Mouse (Mus musculus) kidney, embryonic 14.5 days (tissue): ENCODE measurements around the gene Mthfd1l. TPM values are rescaled to one million over a fixed set of nuclear protein-coding genes. Genes with fewer than 3 reads are reported as not detected.

Experiments used
- ATAC-seq: fragments of 200-750 bp; cut with Nextera tagmentation; 2 replicates; pipeline ENCODE4 v1.8.0; 2017; ENCODE audit warnings: moderate number of reproducible peaks, mild to moderate bottlenecking, moderate TSS enrichment, moderate library complexity; ENCODE audit not compliant: low FRiP score, low TSS enrichment
- H3K27ac ChIP-seq: fragments of 300-500 bp; sonication (generic); 2 replicates; pipeline ENCODE4 v1.5.1; 2014; ENCODE audit warnings: low read depth, mild to moderate bottlenecking, low read length, moderate library complexity, mixed read lengths
- H3K27me3 ChIP-seq: fragments of 300-500 bp; sonication (generic); 2 replicates; pipeline ENCODE4 v1.6.1; 2014; ENCODE audit warnings: mild to moderate bottlenecking, low read length; ENCODE audit not compliant: control insufficient read depth, insufficient read depth
- H3K36me3 ChIP-seq: fragments of 300-500 bp; sonication (generic); 2 replicates; pipeline ENCODE4 v1.6.1; 2014; ENCODE audit warnings: low read length, mixed read lengths; ENCODE audit not compliant: control insufficient read depth, insufficient read depth
- H3K4me1 ChIP-seq: fragments of 300-500 bp; sonication (generic); 2 replicates; pipeline ENCODE4 v1.6.1; 2014; ENCODE audit warnings: low read length, mixed read lengths; ENCODE audit not compliant: control insufficient read depth, insufficient read depth
- H3K4me2 ChIP-seq: fragments of 300-500 bp; sonication (generic); replicated peaks from 2 replicates; pipeline ENCODE4 v1.6.1; 2014; ENCODE audit warnings: low read depth, mild to moderate bottlenecking, low read length
- H3K4me3 ChIP-seq: fragments of 300-500 bp; sonication (generic); 2 replicates; pipeline ENCODE4 v1.5.1; 2014; ENCODE audit warnings: mild to moderate bottlenecking, low read length
- H3K9ac ChIP-seq: fragments of 300-500 bp; sonication (generic); 2 replicates; pipeline ENCODE4 v1.6.1; 2014; ENCODE audit warnings: low read depth, mild to moderate bottlenecking, low read length, moderate library complexity
- H3K9me3 ChIP-seq: fragments of 300-500 bp; sonication (generic); 2 replicates; pipeline ENCODE4 v1.6.1; 2016; ENCODE audit warnings: low read length; ENCODE audit not compliant: control insufficient read depth
- WGBS: fragments of 180-500 bp; shearing (Covaris S2); extraction: QIAGEN DNeasy Blood & Tissue Kit; methylation state at CpG from one replicate; pipeline ENCODE4 v1.1.7; 2014; 5-methylcytosine and 5-hydroxymethylcytosine counted together
- polyA plus RNA-seq: library from polyadenylated mRNA; unstranded; fragments of >200 nt; fragmentation: Nextera tagmentation; extraction: Ambion mirVana; gene quantifications from 2 replicates; pipeline ENCODE4 v1.2.1, GENCODE M21; 2014

Mthfd1l gene
- polyA plus RNA-seq, 1 experiment from 2014 or later: 20.2 TPM

DNA sequence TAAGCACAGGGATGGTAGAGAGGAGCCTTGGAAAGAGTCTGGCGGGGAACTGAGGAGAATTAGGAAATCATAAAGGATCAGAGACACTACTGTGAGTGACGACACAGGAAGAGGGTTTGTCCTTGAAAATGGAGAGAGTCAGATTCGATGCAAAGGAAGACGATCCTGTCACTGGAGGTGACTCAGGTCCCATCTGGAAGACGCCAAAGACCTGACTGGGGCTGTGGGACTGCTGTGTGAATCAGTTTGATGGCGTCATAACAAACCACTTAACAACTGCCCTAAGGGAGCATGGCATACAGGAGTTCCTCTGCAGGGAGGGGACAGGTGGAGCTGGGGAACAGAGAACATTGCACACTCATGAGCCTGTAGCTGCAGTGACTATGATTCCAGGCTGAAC lies 30.6 kb upstream of the Mthfd1l start:
- Histone ChIP-seq H3K9me3 (no peaks in the 10 kb centered on the region), H3K4me2 (no peak overlapping the region), H3K9ac (no peak overlapping the region), H3K4me3 (no peak overlapping the region), H3K27ac (no peak overlapping the region), H3K36me3 (no peaks in the 10 kb centered on the region), H3K4me1 (peaks cover 3% of the 10 kb centered on the region; the same call in 1 of the 2 replicates), H3K27me3 (no peaks in the 10 kb centered on the region)
- ATAC-seq: no peak
- WGBS: 56% methylated on average over 6 of the region's 6 CpGs

DNA sequence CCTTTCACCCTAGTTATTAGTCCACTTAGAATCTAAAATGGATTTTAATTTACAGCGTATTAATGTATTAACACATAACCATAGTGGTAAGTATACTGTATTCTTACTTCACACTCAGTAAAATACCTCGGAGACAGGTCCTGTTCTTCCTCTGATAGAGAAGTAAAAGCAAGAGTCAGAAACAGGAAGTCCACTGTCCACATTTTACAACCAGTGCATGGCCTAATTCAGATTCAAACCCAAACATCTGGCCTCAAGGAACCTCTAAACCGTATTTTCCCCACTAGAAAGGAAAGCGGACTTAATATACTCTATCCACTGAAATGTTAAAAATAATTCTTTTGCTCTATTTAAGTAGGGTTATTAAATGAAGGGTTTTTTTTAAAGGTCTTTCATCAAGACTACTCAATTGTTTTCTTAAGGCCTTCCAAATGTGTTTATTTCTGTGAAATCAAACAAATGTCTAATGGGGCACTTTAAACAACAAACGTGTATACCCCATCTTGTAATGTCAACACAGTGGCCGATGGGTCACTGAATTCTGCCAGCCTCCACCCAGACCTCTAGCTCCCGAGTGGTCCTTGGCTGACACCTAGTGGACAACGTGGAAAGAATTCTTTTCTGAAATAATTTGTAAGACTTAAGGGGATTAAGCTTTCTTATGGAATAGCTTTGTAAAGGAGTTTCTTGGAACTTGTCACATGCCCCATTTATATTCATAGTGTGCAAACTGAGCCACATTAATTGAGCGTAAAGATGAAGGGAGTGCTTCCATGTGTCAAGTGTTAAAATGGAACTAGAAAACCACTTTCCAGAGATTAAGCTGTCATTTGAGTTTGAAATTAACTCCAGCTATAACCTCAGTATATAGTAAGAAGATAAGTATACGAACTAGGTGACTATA lies 29.2 kb upstream of the Mthfd1l start:
- Histone ChIP-seq H3K36me3 (no peaks in the 10 kb centered on the region), H3K4me3 (no peak overlapping the region), H3K9me3 (no peaks in the 10 kb centered on the region), H3K27ac (no peak overlapping the region), H3K9ac (no peak overlapping the region), H3K4me2 (no peak overlapping the region), H3K4me1 (peaks cover 3% of the 10 kb centered on the region; the same call in 1 of the 2 replicates), H3K27me3 (no peaks in the 10 kb centered on the region)
- WGBS: 29% methylated on average over 10 of the region's 10 CpGs
- ATAC-seq: peak; percentile 63; the same call in 1 of the 2 replicates

DNA sequence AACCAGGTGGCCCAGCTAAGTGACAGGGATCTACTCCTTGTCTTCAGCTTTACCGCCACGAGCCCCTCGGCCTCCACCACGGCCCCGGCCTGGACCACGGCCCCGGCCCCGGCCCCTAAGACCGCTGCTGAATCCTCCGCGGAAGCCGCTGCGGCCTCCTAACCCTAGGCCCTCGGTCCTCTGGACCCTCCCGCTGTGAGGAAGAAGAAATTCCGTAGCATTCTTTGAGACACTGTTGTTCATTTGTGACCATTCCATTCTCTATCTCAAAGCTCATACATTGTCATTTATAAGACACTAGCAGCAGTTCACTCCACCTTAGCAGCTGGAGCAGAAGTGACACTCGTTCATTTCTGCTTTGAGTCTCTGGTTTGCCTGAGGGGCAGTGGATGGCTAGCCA lies 26.0 kb upstream of the Mthfd1l start:
- H3K27ac ChIP-seq: no peak overlapping the region
- no peaks in the 10 kb centered on the region for H3K4me1 ChIP-seq
- ATAC-seq: no peak
- no peaks in the 10 kb centered on the region for H3K9me3 ChIP-seq
- H3K9ac ChIP-seq: no peak overlapping the region
- WGBS: 92% methylated on average over 17 of the region's 17 CpGs
- no peaks in the 10 kb centered on the region for H3K27me3 ChIP-seq
- no peak overlapping the region for H3K4me2 ChIP-seq
- no peak overlapping the region for H3K4me3 ChIP-seq
- H3K36me3 ChIP-seq: peaks cover 4% of the 10 kb centered on the region

DNA sequence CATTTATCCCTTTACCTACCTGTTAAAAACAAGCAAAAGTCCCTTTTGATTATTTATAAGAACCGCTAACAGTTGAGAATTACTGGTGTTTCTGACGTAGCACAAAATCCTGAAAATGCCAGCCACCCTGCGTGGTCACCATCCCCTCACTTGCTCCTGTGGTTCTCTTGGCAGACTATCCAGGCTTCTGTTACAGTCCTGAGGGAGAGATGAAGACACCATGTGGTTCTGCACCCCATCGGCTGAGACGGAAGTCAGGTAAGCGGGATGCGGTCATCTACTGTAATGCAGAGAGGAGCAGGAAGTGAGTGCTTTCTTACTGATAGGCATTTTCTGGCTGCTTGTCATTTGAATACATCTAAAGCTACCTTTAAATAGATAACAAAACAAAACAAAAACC lies 25.6 kb upstream of the Mthfd1l start:
- Histone ChIP-seq H3K36me3 (peaks cover 4% of the 10 kb centered on the region), H3K27ac (no peak overlapping the region), H3K4me1 (no peaks in the 10 kb centered on the region), H3K4me2 (no peak overlapping the region), H3K9ac (no peak overlapping the region), H3K9me3 (no peaks in the 10 kb centered on the region), H3K27me3 (no peaks in the 10 kb centered on the region), H3K4me3 (no peak overlapping the region)
- WGBS: 92% methylated on average over 7 of the region's 7 CpGs
- ATAC-seq: no peak

DNA sequence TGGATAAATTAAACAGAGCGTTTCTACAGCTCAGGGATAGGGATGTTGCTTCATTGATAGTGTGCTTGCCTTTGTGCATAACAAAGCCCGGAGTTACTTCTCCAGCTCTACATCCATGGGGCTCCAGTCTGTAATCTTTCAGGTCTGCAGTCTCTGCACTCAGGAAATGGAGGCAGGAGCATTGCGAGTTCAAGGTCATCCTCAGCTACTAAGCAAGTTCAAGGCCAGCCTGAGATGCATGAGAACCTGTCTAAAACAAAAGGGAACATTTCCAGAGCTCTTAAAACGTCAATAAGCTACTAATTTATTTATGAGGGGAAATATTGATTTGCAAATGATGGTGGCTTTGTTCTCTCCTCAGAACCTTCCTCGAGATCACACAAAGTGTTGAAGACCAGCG lies 23.6 kb upstream of the Mthfd1l start:
- Histone ChIP-seq H3K4me1 (no peaks in the 10 kb centered on the region), H3K36me3 (peaks cover 4% of the 10 kb centered on the region), H3K9ac (no peak overlapping the region), H3K4me2 (no peak overlapping the region), H3K27ac (no peak overlapping the region), H3K4me3 (no peak overlapping the region), H3K9me3 (no peaks in the 10 kb centered on the region), H3K27me3 (no peaks in the 10 kb centered on the region)
- WGBS: 89% methylated on average over 6 of the region's 6 CpGs
- no peak for ATAC-seq

DNA sequence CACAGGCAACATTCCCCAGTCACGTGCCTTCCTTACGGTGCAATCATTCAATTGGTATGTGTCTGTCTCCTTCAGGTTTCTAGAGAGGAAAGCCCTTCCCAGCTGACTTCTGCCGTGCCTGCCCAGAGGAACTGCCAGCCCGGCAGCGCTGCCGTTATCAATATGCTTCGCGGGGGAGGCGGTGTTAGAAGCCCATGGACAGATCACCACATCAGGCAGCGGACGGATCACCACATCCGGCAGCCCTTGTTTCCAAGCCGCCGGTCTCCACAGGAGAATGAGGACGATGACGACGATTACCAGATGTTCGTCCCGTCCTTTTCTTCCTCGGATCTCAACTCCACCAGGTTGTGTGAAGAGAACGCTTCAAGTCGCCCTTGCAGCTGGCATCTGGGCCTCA lies 16.4 kb upstream of the Mthfd1l start:
- H3K4me3 ChIP-seq: no peak overlapping the region
- peaks cover 23% of the 10 kb centered on the region; the same call in 1 of the 2 replicates for H3K36me3 ChIP-seq
- H3K9ac ChIP-seq: no peak overlapping the region
- 86% methylated on average over 22 of the region's 22 CpGs for WGBS
- H3K9me3 ChIP-seq: peaks cover 3% of the 10 kb centered on the region; the same call in 1 of the 2 replicates
- no peaks in the 10 kb centered on the region for H3K27me3 ChIP-seq
- no peak overlapping the region for H3K4me2 ChIP-seq
- no peak for ATAC-seq
- no peaks in the 10 kb centered on the region for H3K4me1 ChIP-seq
- no peak overlapping the region for H3K27ac ChIP-seq

DNA sequence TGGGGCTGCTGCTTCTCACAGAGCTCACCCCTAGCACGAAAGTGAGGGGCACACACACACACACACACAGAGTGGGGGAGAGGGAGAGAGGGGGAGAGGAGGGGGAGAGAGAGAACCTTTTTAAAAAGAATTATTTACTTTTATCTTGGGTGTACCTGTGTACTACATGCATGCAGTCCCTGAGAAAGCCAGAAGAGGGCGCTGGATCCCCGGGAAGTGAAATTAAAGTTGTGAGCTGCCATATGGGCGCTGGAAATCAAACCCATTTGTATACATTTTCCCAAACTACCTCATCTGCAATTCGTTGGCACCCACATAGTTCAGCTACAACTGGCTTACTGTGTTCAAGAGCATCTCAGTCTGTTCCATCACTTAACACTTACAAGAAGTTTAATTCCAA lies 14.3 kb upstream of the Mthfd1l start:
- WGBS: 78% methylated on average over 5 of the region's 5 CpGs
- no peak overlapping the region for H3K4me2 ChIP-seq
- H3K4me1 ChIP-seq: no peaks in the 10 kb centered on the region
- no peak overlapping the region for H3K9ac ChIP-seq
- no peaks in the 10 kb centered on the region for H3K27me3 ChIP-seq
- H3K9me3 ChIP-seq: peaks cover 3% of the 10 kb centered on the region; the same call in 1 of the 2 replicates
- H3K36me3 ChIP-seq: peaks cover 27% of the 10 kb centered on the region
- no peak for ATAC-seq
- H3K27ac ChIP-seq: no peak overlapping the region
- no peak overlapping the region for H3K4me3 ChIP-seq

DNA sequence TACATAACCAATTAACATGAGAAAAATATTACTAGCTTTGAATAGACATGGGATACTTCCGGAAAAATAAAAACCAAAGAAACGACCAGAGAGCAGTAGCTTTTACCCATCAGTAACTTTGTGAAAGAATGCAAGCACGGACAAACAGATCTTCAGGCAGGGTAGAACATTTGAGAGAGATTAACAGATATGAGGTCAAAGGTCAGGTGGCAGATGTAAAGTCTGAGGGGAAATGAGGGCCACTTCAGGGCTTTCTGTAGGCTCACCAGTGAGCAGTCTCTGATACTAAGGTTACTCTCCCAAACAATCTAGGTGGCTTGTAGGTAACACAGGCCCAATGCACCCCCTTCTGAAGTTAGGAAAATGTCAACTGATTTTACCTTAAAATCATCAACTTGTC lies 3.9 kb upstream of the Mthfd1l start:
- Histone ChIP-seq H3K27ac (no peak overlapping the region), H3K4me2 (no peak overlapping the region), H3K9ac (no peak overlapping the region), H3K9me3 (no peaks in the 10 kb centered on the region), H3K4me1 (no peaks in the 10 kb centered on the region), H3K36me3 (no peaks in the 10 kb centered on the region; the same call in 1 of the 2 replicates), H3K27me3 (no peaks in the 10 kb centered on the region), H3K4me3 (no peak overlapping the region)
- ATAC-seq: no peak
- 34% methylated on average over 3 of the region's 3 CpGs for WGBS

DNA sequence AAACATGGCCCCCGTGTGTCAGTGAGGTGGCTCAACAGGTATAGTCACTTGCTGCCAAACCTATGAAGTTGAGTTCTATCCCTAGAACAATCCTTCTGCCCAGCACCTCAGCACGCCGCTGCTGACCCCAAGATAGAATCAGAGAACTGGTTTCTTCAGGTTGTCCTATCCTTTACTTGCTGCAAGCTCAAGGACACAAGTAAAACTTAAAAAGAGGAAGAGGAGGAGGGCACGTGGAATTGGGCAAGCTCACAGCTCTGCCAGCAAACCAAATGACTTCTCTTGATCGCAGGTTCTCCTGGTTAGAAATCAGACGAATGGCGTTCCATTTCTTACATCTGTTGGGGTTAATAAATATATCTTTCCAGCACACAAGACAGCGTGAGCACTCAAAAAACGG lies 681 bp upstream of the Mthfd1l start:
- H3K4me1 ChIP-seq: peaks cover 16% of the 10 kb centered on the region
- no peak overlapping the region for H3K9ac ChIP-seq
- H3K27me3 ChIP-seq: no peaks in the 10 kb centered on the region
- ATAC-seq: no peak
- peak overlapping the region; percentile 85 for H3K4me2 ChIP-seq
- no peak overlapping the region; the same call in 1 of the 2 replicates for H3K4me3 ChIP-seq
- peak overlapping the region; percentile 97; the same call in 1 of the 2 replicates for H3K27ac ChIP-seq
- H3K36me3 ChIP-seq: no peaks in the 10 kb centered on the region
- 82% methylated on average over 9 of the region's 9 CpGs for WGBS
- H3K9me3 ChIP-seq: no peaks in the 10 kb centered on the region
